Mouse (Mus musculus): ENCODE results near the gene Gm28308.

The Gm28308 gene

GRCm38 (mm10) chr6:52165441-52166370 is 47.4 kb downstream of the Gm28308 start:
- no peak for DNase-seq

DNA sequence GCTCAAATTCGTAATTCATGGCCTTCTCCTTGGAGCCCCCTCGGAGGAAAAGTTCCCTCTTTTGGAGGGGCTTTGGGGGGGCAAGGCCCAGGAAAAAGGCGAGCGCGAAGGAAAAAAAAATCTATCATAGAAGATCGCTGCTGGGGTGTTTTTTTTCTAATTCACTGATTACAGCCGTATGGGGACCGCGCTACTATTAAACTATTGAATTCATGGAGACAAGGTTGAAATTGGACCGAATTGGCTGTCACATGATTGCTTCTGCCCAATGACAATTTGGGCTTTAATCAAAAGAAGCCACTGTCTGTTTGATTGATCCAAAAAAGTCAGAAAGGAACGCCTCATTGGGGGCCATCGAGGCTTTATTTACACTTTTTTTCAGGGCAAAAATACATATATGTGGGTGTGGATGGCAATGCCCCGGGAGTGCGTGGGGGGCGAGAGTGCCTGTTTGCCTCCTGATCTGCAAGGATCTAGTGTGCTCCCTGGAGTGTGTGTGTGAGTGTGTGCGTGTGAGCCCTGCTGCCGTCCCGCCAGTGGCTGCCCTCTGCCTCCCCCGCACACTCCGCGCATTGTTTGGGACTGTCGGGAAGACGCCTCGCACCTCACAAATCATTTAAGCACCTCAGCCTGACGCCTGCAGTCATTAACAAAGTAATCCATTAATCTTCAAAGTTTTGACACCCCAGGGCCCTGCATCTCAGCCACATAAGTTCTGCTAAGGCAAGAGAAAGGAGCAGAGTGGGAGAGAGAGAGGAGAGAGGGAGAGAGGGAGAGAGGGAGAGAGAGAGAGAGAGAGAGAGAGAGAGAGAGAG is 48.3 kb downstream of the Gm28308 start, which contains the start of gene Hoxa2:
Gene Hoxa2, minus strand, starts transcription at position 206 of the 815 bp plus-strand sequence.
- no peak for DNase-seq

GRCm38 (mm10) chr6:52164051-52164625 is 49.0 kb downstream of the Gm28308 start:
- DNase-seq, result no peak

GRCm38 (mm10) chr6:52163366-52164031 is 49.6 kb downstream of the Gm28308 start:
- DNase-seq, result no peak

- no peak for DNase-seq
These were observed 50.4 kb downstream of the Gm28308 start for GRCm38 (mm10) chr6:52162611-52163365.

GRCm38 (mm10) chr6:52162093-52162380 is 51.1 kb downstream of the Gm28308 start:
- DNase-seq, result no peak

- DNase-seq, result no peak
These were observed 51.6 kb downstream of the Gm28308 start for GRCm38 (mm10) chr6:52161336-52162092.

GRCm38 (mm10) chr6:52160511-52161335 is 52.4 kb downstream of the Gm28308 start:
- DNase-seq, result no peak

DNA sequence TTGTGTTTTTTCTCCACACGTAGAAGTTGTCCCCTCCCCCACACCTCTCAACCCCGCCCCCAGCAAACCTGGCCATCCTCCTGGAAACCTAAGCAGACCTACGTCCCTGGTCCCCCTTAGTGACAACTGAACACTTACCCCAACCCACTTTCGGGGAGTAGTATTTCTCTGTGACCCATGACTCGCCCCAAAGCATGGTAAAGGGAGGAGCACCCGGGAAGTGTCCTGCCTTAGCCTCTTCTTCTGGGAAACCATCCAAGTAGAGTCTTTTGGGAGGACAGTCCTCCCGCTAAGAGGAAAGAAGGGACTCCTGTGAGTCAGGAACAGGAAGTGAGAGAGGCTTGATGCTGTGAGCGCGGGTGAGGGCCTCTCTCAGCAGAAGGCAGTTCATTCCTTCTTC is 53.2 kb downstream of the Gm28308 start:
- DNase-seq, result no peak

DNA sequence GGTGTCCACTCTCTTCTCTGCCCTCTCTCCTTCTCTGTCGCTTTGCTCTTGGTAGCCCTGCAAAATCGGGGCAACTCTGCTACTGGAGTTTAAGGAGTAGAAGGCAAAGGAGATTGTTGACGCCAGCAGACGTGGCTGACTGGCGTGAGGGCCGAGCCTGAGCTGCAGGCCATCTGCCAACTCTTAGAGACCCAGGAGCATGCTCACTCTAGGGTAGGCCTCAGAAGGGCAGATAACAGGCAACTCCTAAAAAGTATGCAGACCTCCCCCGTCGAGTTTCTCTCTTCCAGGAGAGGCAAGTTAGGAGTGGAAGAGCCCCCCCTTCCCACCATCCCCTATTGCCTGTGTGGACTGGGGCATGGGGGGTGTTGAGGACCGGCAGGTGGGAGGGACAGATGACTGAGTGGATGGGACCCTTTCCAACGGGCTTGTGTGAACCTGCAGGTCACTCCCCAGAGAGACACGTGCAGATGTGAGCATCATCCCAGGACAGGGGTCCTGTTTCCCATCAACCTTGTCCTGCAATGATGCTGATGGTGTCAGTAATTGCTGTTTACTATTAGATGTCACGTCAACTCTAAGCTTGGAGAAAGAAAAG is 53.9 kb downstream of the Gm28308 start:
- DNase-seq, result no peak

GRCm38 (mm10) chr6:52158276-52159051 is 54.7 kb downstream of the Gm28308 start, which contains the start of gene Hoxa1:
TSS of gene Hoxa1 (minus strand) at chr6:52158317.
- peak; percentile 72 for DNase-seq

- no peak for DNase-seq
These were observed 55.5 kb downstream of the Gm28308 start for GRCm38 (mm10) chr6:52157466-52158275.

DNA sequence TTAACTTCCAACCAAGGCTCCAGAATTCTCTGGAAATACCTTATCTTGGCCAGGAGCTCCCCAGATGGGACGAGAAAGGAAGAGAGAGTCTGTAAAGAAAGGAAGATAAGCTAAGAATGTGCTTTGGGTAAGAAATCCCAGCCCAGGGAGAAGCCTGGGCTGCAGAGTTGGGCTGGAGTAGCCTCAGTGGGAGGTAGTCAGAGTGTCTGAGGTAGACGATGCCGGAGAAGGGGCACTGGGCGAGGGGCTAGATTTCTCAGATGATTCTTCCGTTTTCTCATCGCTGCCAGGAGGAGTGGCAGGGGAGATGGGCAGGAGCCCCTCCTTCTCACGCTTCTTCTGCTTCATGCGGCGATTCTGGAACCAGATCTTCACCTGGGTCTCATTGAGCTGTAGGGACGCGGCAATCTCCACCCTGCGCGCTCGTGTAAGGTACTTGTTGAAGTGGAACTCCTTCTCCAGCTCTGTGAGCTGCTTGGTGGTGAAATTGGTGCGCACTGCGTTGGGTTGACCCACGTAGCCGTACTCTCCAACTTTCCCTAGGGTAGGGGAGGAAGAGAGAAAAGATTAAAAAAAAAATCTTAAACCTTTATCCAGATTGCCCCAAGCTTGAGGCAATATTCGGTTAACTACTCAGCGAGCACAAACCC is 56.5 kb downstream of the Gm28308 start:
- DNase-seq, result no peak

DNA sequence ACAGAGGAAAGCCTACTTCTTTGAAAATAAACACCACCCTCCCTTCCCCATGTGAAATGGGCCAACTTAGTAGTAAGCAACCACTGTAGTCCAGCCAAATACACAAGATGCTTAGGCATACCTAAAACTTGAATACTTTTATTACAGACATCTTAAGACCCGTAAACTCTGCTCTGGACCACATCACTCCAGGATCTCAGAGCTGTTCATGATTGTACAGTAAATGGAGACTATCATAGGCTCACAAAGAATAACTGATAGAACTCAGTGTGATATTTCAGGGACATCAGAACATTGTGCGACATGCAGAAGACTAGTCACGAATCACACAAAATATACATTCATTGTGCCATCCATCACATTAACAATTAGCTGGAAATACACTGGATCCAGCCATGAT is 57.7 kb downstream of the Gm28308 start:
- no peak for DNase-seq

DNA sequence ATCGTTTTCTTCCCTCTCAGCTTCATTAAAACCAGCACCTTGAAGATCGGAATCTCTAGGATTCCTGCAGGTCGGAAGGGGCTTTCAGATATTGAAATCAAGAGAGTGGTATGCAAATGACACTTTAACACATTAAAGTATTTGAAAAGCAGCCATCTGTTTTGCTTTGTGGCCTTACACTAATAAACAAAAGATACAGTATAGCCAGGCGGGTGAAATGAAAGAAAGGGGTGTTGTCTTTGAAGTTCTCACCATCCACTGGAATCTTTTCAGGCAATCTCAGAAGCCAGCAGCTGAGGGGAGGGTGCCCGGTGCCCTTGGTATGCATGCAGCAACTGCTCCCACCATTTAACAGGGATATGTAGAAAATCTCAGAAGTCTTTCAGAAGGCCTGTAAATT is 59.1 kb downstream of the Gm28308 start:
- no peak for DNase-seq

- no peak for DNase-seq
These were observed 59.9 kb downstream of the Gm28308 start for GRCm38 (mm10) chr6:52153270-52153669.

Data from liver (tissue).